Mouse (Mus musculus) lung, postnatal 36 days (tissue): ENCODE results near the gene Clmp.
"Not testable (repeated sequence)": the region's sequence is repeated elsewhere in the genome, so short reads cannot be mapped to it uniquely, and the experiment has no call there.

Source experiments
- DNase-seq: peaks from one replicate; pipeline ENCODE4 v3.0.0; 2022; ENCODE audit warnings: mixed read lengths

Gene Clmp

GRCm38 (mm10) chr9:40804576-40804975 is 118.8 kb downstream of the Clmp start:
- not testable (repeated sequence) for DNase-seq

DNA sequence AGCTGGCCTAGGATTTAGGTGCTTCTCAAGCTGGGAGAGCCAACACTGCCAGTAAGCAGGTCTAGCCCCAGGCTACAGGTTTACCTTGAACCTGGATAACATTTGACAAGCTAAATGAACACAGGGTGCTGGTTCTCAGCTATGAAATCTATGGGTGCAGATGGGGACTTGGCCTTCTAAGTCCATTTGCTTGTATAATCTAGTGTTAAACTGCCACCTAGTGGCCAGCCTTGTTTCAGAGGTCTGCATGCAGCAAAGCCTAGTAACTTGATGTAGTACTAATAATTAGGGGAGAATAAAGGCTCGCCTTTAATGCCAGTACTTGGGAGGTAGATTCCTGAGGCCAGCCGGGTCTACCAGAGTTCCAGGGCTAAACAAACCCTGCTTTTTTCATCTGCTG is 119.5 kb downstream of the Clmp start:
- DNase-seq: peak; percentile 94

DNA sequence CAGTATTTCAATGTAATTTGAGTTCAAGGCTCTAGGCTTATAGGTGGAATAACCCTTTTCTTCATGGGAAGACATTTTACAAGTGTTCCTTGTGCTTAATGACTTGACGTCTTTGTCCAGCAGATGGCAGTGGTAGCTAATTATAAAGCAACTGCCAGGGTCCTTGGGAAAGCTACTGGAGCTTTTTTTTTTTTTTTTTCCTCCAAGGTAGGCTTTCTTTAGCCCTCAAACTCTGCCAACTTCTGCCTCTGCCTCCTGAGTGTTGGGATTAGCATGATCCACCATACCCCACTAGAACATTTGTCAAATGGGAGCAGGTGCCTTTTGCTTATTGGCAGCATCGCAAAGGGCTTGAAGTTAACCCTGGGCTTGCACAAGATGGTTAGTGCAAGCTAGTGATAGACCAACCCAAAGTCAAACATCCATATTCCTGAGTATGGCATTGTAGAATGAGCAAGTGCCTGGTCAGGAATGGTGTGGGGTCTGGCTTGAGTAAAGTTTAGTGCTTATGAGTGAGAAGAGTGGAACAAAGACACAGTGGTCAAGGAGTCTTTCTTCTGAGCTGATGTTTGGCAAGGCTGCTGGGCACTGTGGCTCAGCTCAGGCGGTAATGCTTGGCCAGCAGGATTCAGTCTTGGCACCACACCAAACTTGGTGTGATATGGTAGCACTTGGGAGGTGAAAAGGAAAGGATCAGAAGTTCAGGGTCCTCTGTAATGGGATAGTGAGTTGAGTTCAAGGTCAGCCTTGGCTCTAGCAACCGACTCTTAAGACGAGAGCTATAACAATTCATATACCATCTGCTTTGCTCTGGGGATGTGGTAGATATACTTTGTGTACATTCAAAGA is 120.9 kb downstream of the Clmp start:
- peak; percentile 76 for DNase-seq

GRCm38 (mm10) chr9:40807289-40807920 is 121.6 kb downstream of the Clmp start:
- DNase-seq: peak; percentile 62

DNA sequence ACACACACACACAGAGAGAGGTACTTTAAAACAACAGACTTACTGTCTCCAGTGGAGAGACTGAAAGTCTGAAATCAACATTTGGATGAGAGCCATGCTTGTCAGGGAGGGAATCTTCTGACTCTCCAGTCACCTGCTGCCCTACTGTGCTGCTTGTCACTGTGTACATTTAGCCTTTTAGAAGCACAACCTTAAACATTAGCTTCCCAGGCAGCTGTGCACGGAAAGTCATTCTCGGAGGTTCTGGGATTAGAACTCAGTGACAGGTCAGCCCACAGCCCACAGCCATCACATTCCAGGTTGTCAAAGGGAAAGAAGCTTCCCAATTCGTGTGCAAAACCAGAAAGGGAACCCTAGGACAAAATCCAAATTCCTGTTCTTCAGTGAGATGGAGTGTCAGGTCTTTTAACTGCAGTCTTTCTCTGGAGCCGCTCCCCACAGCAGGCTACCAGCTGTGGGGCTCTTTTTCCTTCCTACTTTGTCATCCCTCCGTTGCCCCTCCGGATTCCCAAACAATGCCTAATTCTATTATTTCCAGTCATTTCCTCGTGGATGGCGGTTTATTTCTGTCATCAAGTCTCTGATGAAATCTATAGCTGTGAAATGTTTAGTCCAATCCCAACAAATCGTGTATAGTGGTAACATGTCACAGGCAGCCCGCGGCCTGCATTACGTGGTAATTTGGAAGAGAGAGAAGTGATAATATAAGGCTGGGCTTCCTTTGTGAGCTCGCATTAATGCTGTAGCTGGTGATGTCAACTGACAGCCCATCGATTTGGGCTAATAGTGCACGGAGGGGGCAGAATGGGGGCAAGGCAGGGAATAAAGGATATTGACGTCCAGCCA is 122.5 kb downstream of the Clmp start:
- DNase-seq: no peak

DNA sequence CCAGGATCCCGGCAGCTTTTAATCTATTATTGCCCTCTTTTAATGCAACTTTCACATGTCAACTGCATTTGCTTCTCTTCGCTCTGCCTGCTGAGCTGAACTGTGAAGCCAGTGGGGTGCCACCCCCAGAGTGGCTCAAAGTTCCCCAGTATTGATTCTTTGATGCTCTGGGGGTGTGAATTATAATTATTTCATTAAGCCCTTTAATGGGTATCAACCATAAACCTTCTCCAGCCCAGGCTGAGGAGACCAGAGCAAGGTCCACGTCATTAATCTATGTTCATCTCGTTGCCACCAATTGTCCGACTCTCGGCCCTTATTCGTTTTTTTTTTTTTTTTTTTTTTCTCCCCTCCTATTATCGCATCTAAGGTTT is 123.1 kb downstream of the Clmp start:
- DNase-seq: no peak

DNA sequence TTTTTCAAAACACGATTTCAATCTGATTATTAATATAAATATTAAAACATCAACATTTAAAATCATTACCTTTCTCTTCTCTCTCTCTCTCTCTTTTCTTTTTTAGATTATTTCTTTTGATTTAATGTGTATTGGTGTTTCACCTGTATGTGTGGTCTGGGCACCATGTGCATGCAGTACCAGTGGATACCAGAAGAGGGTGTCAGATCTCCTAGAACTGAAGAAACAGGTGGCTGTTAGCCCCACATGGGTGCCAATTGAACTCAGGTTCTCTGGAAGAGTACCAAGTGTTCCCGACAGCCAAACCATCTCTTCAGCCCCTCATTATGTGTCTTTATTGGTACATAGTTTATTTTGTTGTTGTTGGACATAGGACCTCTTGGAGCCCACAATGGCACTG is 126.1 kb downstream of the Clmp start:
- DNase-seq: no peak

GRCm38 (mm10) chr9:40814060-40814459 is 128.3 kb downstream of the Clmp start:
- DNase-seq: no peak

DNA sequence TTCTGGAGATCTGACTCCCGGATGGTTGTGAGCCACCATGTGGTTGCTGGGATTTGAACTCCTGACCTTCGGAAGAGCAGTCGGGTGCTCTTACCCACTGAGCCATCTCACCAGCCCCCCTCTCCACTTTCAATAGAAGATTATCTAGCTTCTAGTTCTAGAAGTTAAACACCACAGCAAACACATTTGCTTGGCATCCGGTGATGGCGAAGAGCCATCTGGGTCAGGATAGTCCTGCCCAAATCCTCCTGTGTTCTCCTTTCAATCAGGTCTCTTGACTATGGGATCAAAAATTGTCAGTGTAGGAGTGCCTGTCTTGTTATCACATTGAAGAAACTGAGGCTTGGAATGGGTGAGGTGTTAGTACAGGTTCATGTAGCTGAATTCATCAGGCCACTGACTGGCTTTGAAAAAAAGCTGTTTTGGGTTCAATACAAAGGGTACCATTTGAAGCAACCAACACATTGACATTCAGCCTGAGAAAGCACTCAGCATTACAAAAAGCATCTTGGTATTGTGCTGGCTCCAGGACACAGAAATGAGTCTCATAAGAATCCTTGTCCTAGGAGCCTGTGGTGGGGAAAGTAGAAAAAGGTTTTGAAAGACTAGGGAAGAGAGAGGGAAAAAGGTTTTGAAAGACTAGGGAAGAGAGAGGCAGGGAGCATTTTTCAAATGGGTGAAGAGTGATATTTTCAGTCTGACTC is 131.7 kb downstream of the Clmp start:
- no peak for DNase-seq

- DNase-seq: no peak
Observed at GRCm38 (mm10) chr9:40825601-40826000, 139.8 kb downstream of the Clmp start.

- no peak for DNase-seq
Observed at GRCm38 (mm10) chr9:40827366-40827765, 141.6 kb downstream of the Clmp start.

DNA sequence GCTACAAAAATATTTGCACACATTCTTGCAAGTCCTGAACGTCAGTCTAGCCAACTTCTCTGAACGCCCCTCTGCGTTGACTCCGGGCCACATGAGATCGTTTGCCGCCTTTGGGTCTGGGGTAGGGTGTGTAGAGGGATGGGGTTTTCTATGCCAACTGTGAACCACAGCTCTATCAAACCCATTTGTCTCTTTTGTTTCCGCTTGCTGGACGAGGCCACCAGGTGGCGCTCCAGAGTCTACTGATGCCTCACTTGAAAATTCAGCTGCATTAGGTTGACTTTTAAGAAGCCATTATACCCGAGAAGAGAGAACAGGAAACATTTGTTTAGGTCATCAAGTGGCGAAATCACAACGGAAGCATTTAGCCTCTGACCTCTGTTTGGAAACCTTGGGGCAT is 148.8 kb downstream of the Clmp start:
- DNase-seq: peak; percentile 85
